Mouse (Mus musculus) cerebellum, adult 9-10 months (tissue): ENCODE measurements at regions not wholly inside any gene's neighbourhood (a gene's known extent, or its start where the extent isn't known, plus 50 kb on each side); places are given as distances from the start of the nearest gene placed in this dataset.
A peak's percentile ranks its signal among the peaks of the same experiment; 100 is the strongest.
"Not testable (repeated sequence)": the region's sequence is repeated elsewhere in the genome, so short reads cannot be mapped to it uniquely, and the experiment has no call there.

Experiments used
- DNase-seq: peaks from one replicate; pipeline ENCODE4 v3.0.0; 2022

GRCm38 (mm10) chr1:17545311-17545710, 600.4 kb downstream of the Crisp4 start:
- no peak for DNase-seq

DNA sequence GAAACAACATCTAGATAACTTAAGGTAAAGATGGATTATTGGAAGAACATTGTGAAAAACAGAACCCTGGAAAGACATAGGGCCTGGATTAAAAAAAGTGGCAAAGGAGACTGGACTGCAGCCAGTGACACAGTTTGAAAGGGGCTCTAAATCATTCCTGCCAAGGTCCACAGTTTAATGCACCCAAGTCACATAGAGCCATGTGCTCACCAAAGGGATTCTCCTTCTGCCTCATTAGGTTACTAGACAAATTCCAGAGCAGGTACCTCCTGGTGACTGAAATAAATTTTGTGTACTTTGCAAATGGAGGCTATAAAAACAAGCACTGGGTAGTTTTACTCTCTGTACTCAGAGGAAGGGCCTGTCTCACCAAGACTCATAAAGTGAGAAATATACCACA, 607.5 kb downstream of the Crisp4 start:
- no peak for DNase-seq

DNA sequence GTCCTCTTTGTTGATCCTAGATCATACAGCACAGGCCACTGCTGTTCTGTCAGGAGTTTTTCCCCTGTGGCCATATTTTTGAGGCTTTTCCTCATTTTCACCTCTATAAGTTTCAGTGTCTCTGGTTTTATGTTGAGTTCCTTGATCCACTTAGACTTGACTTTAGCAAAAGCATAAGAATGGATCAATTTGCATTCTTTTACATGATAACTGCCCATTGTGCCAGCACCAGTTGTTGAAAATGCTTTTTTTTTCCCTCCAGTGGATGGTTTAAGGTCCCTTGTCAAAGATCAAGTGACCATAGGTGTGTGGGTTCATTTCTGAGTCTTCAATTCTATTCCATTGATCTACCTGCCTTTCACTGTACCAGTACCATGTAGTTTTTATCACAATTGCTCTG, 614.4 kb downstream of the Crisp4 start:
- not testable (repeated sequence) for DNase-seq

DNA sequence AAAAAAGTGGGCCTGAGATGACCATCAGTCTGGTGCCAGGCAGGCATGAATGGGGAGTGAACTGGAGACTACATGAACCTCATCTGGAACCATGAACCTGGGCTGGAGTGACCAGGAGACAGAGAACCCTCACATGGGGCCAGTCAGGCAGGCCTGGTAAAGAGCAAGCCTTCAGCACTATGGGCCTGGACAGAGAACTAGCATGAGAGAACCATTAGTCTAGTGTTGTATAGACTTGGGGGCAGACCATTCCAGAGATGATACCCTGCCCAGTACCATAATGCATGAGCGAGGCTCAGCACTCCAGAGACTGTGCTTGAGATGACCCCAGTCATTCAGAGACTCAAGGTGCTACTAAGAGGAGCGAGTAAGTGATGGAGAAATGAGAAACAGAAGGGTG, 625.6 kb downstream of the Crisp4 start:
- DNase-seq, result no peak

DNA sequence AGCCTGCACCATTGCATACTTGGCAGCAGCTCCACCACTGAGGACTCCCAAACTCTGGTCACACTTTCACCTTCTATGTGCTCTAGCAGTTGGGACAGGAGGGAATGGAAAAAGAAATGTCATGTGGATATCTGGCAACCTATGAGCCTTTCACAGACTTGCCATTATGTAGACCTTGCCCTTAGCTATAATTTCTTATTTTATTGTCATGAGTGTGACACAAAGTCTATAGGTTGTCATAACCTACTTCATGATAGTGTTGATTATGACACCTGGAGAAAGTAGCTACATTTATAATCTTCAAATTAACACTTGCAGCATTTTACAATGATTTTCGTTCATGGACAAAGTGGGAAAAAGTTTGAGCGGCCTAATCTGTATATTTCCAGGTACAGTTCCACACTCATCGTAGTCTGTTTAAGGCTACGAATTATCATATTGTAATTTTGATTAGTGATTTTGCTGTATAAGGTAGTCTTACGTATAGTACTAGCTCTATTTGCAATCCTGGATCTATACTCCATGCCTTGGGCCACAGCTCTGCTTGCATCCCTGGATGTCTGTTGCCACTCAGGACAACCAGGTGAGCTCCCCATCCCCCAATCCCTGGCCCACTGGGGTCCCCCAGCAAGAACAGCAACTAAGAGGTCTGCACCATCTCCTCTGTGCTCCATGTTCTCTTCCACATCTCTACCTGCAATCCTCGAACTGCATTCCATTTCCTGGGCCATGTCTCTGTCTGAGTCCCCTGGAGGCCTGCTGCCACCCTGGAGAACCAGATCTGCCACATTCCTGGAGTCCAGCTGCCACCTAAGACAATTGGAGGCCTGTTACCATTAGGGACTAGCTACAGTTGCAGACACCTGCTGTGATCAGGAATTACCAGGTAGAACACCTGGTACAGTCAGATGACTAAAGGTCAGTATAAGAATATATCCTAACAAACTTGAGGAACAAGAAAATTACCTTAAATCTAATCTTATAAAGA, 639.3 kb downstream of the Crisp4 start:
- DNase-seq, result no peak

- DNase-seq, result no peak
Observed at GRCm38 (mm10) chr1:17493596-17493995, 652.1 kb downstream of the Crisp4 start.

DNA sequence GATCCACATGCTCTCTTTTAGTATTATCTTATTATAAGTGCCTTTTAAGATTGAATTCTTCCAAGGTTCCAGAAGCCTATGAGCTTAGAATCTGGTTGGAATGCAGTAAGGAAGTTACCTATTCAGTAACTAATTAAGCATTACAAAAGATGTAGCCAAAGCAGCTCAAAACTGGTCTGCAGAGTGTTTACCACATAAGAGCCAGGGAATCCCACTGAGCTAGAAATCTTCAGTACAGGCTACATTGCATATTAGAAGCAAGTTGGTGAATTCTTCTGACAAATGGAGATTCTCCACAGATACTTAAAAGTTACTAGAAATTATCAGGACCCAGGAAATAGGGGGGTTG, 655.9 kb downstream of the Crisp4 start:
- DNase-seq, result not testable (repeated sequence)

- DNase-seq, result not testable (repeated sequence)
Observed at GRCm38 (mm10) chr1:17489192-17489853, 656.4 kb downstream of the Crisp4 start.

DNA sequence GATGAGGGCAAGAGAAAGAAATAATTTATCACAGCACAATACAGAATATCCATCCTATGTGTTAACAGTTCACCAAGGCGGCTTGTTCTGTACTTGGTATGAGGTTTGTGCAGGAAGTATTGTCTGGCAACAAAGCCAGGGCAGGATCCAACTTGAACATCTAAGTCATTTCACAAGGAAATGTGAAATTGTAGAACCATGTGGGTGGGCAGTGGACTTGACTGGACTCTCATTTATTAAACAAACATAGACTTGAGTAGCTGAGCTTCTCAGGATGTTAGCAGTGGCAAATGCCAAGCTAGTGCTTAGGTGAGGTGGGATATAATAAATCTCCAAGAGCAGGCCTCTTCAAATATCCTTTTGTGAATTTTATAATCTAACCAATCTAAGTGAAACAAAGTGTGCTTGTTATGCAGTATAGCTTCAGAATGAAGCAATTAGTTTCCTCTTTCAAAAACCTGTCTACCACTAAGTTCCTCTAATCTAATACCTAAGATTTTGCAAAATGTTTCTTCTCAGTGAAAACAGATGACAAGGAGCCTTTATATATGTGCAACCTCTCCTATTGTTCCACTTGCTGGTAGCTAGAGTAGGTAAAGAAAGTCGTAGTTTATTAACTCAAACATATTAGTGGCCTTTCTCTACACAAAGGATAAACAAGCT, 694.4 kb downstream of the Crisp4 start:
- DNase-seq, result no peak

- DNase-seq, result no peak
Observed at GRCm38 (mm10) chr1:17450715-17451114, 695.0 kb downstream of the Crisp4 start.

GRCm38 (mm10) chr1:17450295-17450694, 695.4 kb downstream of the Crisp4 start:
- DNase-seq, result no peak

- peak; percentile 3 for DNase-seq
Observed at GRCm38 (mm10) chr1:17449291-17449690, 696.4 kb downstream of the Crisp4 start.

DNA sequence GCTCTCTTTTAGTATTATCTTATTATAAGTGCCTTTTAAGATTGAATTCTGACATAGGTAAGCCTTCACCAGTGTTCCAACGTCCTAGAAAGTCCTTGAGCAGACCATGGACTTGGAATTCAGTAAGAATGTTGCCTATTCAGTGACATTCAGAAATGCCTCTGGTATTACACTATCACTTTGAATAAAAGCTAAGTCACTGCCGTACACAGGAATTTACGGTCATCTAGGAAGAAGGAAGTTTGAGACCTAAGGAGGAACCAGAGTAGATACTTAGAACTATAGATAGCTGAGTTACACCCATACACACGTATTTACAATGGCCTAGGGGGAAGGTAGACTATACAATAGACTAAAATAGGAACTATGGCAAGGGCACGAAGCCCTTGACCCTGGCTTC, 711.6 kb downstream of the Crisp4 start:
- DNase-seq, result not testable (repeated sequence)

- DNase-seq, result no peak
Observed at GRCm38 (mm10) chr1:17415958-17416357, 729.7 kb downstream of the Crisp4 start.

GRCm38 (mm10) chr1:17394893-17395292, 750.8 kb downstream of the Crisp4 start:
- no peak for DNase-seq

GRCm38 (mm10) chr1:17392114-17392819, 753.4 kb downstream of the Crisp4 start:
- no peak for DNase-seq

GRCm38 (mm10) chr1:17377562-17377961, 768.1 kb downstream of the Crisp4 start:
- DNase-seq, result no peak

DNA sequence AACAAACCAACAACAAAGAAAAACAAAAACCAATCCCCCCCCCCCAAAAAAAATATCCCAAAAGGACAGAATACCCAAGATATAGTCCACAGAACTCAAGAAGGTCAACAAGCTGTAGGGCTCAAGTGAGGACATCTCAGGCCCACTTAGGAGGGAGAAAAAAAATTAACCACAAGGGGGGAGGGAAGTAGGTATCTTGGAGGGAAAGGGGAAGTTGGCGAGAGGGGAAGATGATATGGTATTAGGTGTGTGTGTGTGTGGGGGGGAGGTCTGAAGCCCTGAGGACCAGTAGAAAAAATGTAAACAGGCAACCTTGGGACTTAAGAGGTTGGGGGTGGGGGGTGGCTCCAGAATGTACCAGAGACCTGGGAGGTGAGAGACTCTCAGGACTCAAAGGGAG, 797.4 kb downstream of the Crisp4 start:
- DNase-seq, result no peak

DNA sequence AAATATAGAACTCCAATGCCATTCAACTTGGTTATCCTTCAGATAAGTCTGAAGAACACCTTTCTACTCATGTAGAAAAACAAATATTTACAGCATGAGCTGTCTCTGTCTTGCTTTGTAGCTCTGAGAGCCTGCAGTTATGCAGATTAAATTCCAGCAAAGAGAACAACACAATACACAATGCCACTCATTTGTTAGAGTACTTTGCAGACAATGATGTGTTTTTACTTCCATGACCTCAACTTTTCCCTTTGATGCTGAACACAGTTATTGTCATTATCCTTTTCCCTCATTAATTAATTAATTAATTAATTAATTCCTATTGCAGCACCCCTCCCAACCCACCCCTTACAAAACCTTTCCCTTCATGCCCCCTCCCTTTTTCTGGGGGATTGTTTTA, 807.9 kb downstream of the Crisp4 start:
- DNase-seq, result no peak

DNA sequence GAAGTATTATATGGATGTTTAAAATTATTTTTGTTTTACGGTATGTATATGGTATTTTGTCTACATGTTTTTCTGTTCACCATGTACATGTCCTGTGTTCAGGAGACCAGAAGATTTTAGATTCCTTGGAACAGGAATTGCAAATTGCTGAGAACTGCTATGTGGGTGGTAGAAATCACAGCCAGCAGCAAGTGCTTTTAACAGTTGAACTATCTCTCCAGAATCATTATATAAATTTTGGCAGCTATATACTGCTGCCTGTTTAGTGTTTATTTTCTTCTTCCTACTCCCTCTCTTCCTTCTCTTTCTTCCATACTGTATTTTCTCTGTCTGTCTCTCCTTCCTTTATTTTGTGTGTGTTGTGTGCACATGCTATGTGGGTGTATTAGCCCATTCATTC, 834.3 kb downstream of the Crisp4 start:
- DNase-seq, result not testable (repeated sequence)

DNA sequence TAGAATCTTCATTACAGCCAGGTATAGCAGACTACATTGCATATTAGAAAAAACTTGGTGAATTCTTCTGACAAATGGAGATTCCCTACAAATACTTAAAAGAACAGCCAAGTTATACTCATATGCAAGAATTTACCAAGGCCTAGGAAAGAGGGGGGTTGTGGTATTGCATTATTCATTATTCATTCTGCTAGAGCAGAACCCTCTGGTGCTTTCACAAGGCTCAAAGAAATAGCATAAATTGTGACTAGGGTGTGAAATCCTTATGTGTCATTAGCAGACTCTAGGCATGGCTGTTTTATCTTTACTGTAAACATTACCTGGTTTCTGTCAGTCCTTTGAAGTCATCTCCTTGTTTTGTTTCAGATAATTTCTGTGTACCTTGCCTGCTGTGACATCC, 835.8 kb downstream of the Crisp4 start:
- not testable (repeated sequence) for DNase-seq
